Mouse (Mus musculus) T-helper 2 cell (primary cell): ENCODE results near the gene Gm4858.
"Not testable (repeated sequence)": the region's sequence is repeated elsewhere in the genome, so short reads cannot be mapped to it uniquely, and the experiment has no call there.

Experiments used
- in situ Hi-C: fragments of 300-600 bp; cut with MboI, MseI; formaldehyde crosslinking; loops from one replicate; pipeline ENCODE4 v1.15.1; 2025; ENCODE audit warnings: high pct_unique_total_duplicates

Gm4858 gene

DNA sequence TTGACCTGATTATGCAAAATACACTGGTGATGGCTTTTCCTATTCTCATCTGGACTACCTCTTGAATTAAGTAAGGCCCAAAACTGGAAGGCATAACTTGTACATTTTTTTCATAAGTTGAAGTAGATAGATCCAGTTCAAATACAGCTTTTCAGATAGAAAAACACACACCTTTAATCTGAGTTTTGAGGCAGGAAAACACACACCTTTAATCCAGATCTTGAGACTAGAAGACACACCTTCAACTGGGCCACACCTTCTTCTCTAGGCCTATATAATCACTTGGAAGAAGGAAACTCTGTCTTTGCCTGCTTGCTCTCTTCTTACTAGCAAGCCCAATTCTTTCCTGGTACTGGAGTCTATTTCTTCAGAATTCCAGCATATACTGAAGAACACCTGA lies at the start of gene Gm4858:
Gene Gm4858, plus strand, starts transcription at position 301 of the 400 bp plus-strand sequence.
- in situ Hi-C loops = not testable (repeated sequence)

DNA sequence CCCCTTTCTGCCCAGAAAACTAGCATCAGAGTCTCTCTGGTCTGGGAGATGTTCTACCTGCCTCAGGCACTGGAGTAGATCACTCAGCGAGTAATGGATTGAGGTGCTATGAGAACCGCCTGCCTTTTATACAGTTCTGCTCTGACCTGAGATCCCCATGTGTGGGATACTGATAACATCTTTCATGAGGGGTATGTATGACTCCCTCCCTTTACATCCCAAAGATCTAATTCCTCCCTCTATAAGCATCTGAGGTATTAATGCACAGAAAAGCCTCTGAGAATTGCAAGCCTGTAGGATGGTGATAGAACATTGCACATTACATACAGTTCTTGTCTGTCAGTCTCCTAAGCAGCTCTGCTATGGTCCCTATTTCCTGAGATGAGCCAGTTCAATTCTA lies 49.7 kb upstream of the Gm4858 start, which contains the start of gene Lce1m:
Gene Lce1m, minus strand, starts transcription at position 101 of the 400 bp plus-strand sequence.
- in situ Hi-C loops = no loop called here

- in situ Hi-C loops = no loop called here
These were observed 47.5 kb upstream of the Gm4858 start for GRCm38 (mm10) chr3:93021171-93021570.

- in situ Hi-C loops = no loop called here
These were observed 45.0 kb upstream of the Gm4858 start for GRCm38 (mm10) chr3:93023411-93024184.

- in situ Hi-C loops = no loop called here
These were observed 43.1 kb upstream of the Gm4858 start for GRCm38 (mm10) chr3:93025486-93025885.

DNA sequence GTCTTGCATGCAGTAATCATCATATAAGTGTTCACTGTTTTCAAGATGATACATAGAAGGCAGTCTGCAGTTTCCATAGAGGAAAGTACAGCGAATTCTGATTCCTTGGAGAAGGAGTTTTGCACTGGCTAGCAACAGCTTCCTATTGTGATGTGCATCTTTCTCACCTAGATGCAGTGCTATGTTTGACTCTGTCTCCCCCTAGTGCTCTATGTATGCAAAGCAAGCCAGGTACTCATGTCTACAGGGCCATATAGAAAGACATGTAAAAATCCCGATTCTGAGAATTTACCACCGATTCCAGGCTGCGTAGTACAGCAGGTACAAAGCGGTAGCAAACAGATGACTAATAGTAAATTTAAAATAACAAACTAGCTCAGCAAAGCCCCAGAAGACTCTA lies 37.2 kb upstream of the Gm4858 start:
- in situ Hi-C loops = no loop called here

DNA sequence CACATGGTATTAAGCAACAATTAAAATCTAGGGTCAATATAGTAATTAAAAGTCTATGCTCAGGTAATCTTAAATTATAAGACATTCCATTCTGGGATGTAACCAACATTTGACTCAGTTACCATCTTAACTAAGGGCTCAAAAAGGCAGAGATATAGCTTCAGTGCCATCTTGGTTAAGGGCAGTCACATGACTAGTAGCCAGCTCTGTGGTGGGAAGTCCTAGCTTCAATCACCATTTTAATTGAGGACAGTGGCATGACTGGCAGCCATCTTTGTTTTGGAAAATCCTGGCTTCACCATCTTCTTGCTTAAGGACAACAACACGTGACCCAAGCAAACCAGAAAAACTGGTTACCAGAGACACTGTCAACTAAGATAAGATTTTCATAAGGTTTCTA lies 18.4 kb upstream of the Gm4858 start:
- in situ Hi-C loops = no loop called here

DNA sequence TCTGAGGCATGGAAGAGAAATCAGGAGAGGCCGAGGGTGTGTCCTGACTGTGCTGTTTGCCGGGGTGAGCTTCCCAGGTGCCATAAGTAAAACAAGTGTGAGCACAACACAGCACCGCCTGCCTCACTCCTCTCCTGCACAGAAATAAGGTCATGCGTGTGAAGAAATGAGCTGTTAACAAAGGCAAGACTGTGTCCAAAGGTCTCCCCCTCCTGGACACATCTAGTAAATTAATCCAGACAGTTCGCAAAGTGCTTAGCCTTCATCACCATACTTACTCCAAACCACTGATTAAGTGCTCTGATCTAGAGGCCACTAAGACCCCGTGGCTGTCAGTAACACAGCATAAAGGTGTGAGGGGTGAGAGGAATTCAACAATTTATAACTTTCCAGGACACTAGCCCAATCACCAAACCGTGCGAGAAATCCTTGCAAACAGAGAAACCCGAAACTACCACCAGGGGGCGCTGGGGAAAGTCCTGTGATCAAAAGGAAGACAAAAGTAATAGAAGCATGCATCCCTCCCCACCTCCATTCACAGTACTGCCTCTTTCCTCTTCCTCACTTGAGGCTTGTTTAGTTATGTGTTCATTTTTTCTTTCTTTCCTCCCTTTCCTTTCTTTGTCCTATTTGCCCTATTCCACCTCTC lies 15.7 kb upstream of the Gm4858 start:
- in situ Hi-C loops = no loop called here

- in situ Hi-C loops = loop anchor here (5.0 kb wide), 1 partner anchor 526 kb away; no protein-coding TSS in a partner anchor
These were observed 18.0 kb downstream of the Gm4858 start for GRCm38 (mm10) chr3:93086631-93087030.

DNA sequence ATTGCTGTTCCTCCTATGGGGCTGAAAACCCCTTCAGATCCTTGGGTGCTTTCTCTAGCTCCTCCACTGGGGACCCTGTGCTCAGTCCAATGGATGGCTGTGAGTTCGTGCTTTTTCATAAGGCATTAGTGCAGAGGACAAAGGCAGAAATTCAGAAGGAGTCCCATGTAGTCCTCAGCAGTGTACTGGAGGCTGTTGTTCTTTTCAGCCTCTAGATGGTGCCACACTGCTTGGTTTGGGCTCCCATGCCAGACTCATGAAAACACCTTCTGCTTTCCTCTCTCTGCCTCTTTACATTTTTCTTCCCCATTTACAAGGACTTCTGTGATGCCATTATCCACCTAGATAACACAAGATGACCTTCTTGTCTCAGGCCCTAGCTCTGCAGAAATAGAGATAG lies 25.0 kb downstream of the Gm4858 start:
- in situ Hi-C loops = not testable (repeated sequence)

GRCm38 (mm10) chr3:93096447-93096846 lies 27.8 kb downstream of the Gm4858 start:
- in situ Hi-C loops = no loop called here

DNA sequence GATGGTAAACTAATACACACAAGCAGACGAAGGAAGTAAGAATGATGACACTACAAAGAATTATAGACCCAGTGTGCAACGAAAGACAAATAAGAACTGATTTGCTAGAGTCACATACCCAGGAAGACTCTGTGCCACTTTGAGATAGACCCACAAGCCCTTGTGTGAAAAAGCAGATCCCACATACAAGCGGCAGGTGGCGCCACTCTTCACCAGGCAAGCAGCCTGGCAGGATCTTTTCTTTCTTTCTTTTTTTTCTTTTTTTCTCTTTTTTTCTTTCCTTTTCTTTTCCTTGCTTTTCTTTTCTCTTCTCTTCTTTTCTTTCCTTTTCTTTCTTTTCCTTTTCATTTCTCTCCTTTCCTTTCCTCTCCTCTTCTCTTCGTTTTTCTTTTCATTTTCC lies 43.0 kb downstream of the Gm4858 start:
- in situ Hi-C loops = no loop called here

- in situ Hi-C loops = no loop called here
These were observed 45.9 kb downstream of the Gm4858 start for GRCm38 (mm10) chr3:93114481-93114880.

GRCm38 (mm10) chr3:93119101-93119500 lies 50.5 kb downstream of the Gm4858 start:
- in situ Hi-C loops = loop anchor here (5.0 kb wide), 1 partner anchor 373 kb away; no protein-coding TSS in a partner anchor
